Mouse (Mus musculus) ES-E14 (cell line): ENCODE measurements at regions not wholly inside any gene's neighbourhood (a gene's known extent, or its start where the extent isn't known, plus 50 kb on each side); places are given as distances from the start of the nearest gene placed in this dataset.

Source experiments
- DNase-seq: peaks from one replicate; pipeline ENCODE4 v3.0.0-alpha.2; 2013; ENCODE audit warnings: low read depth, low spot score
- H3K27ac ChIP-seq: 2 replicates; pipeline ENCODE4 v1.5.1; 2012; ENCODE audit warnings: low read depth, mild to moderate bottlenecking, low read length, moderate library complexity, mixed read lengths; ENCODE audit not compliant: poor library complexity, insufficient read depth, severe bottlenecking
- H3K36me3 ChIP-seq: 2 replicates; pipeline ENCODE4 v1.6.1; 2012; ENCODE audit warnings: mild to moderate bottlenecking, low read length, moderate library complexity, mixed read lengths; ENCODE audit not compliant: control insufficient read depth, poor library complexity, insufficient read depth, severe bottlenecking
- H3K4me1 ChIP-seq, 2 experiments: fragments of 150-350 bp in 1 of 2; sonication (generic) in 1 of 2; 2 replicates each; pipeline ENCODE4 v1.6.1; 2012; ENCODE audit warnings: low read length in 2 of 2, mild to moderate bottlenecking in 1 of 2, mixed read lengths in 1 of 2; ENCODE audit not compliant: control insufficient read depth in 2 of 2, insufficient read depth in 2 of 2, poor library complexity in 1 of 2
- H3K4me3 ChIP-seq, 2 experiments: fragments of 150-350 bp in 1 of 2; sonication (generic) in 1 of 2; 2 replicates each; pipeline ENCODE4 v1.5.1; 2012; ENCODE audit warnings: low read length in 2 of 2, low read depth in 1 of 2, mild to moderate bottlenecking in 1 of 2, mixed read lengths in 1 of 2; ENCODE audit not compliant: insufficient read depth in 1 of 2, poor library complexity in 1 of 2, severe bottlenecking in 1 of 2
- H3K9ac ChIP-seq: 2 replicates; pipeline ENCODE4 v1.6.1; 2012; ENCODE audit warnings: low read depth, mild to moderate bottlenecking, low read length, mixed read lengths; ENCODE audit not compliant: poor library complexity, insufficient read depth, severe bottlenecking
- H3K9me3 ChIP-seq: fragments of 150-350 bp; sonication (generic); 2 replicates; pipeline ENCODE4 v1.6.1; 2012; ENCODE audit warnings: low read depth, mild to moderate bottlenecking, low read length; ENCODE audit not compliant: control insufficient read depth, insufficient read depth
- CHD2 ChIP-seq: IDR thresholded peaks from 2 replicates; pipeline ENCODE4 v1.6.1; 2014; ENCODE audit warnings: mild to moderate bottlenecking, low read depth, low read length, inconsistent platforms
- HCFC1 ChIP-seq: IDR thresholded peaks from 2 replicates; pipeline ENCODE4 v1.6.1; 2012; ENCODE audit warnings: low read length, inconsistent platforms, borderline replicate concordance; ENCODE audit not compliant: insufficient read depth
- MAFK ChIP-seq: IDR thresholded peaks from 2 replicates; pipeline ENCODE4 v1.6.1; 2014; ENCODE audit warnings: mild to moderate bottlenecking, low read depth, low read length, inconsistent platforms; ENCODE audit not compliant: insufficient read depth
- ZC3H11A ChIP-seq: IDR thresholded peaks from 2 replicates; pipeline ENCODE4 v1.6.1; 2012; ENCODE audit warnings: low read depth, mild to moderate bottlenecking, inconsistent platforms, low read length, borderline replicate concordance
- ZNF384 ChIP-seq: IDR thresholded peaks from 2 replicates; pipeline ENCODE4 v1.6.1; 2012; ENCODE audit warnings: low read depth, low read length, inconsistent platforms
- in situ Hi-C, 2 experiments: fragments of 600-800 bp; cut with MboI; formaldehyde crosslinking; loops; one replicate each; pipeline ENCODE4 v1.15.1; 2025; ENCODE audit warnings: low sequenced_read_pairs in 2 of 2, inconsistent platforms in 1 of 2; ENCODE audit not compliant: unreplicated experiment in 2 of 2

GRCm38 (mm10) chr10:17510626-17511193 lies 212.3 kb upstream of the Cited2 start:
- in situ Hi-C loops: no loop called here
- Histone ChIP-seq H3K4me1 (no peaks in the 10 kb centered on the region), H3K36me3 (no peaks in the 10 kb centered on the region), H3K27ac (no peak overlapping the region), H3K9ac (no peak overlapping the region), H3K9me3 (no peaks in the 10 kb centered on the region), H3K4me3 (no peak overlapping the region)
- no peak for DNase-seq
- TF ChIP-seq MAFK (no peak), ZC3H11A (no peak), HCFC1 (no peak), CHD2 (no peak), ZNF384 (no peak)

GRCm38 (mm10) chr10:17511779-17512335 lies 211.2 kb upstream of the Cited2 start:
- in situ Hi-C loops: no loop called here
- no peak for DNase-seq
- Histone ChIP-seq H3K9me3 (no peaks in the 10 kb centered on the region), H3K9ac (no peak overlapping the region), H3K27ac (no peak overlapping the region), H3K36me3 (no peaks in the 10 kb centered on the region), H3K4me1 (no peaks in the 10 kb centered on the region), H3K4me3 (no peak overlapping the region)
- TF ChIP-seq MAFK (no peak), ZC3H11A (no peak), CHD2 (no peak), HCFC1 (no peak), ZNF384 (no peak)

GRCm38 (mm10) chr10:17512487-17512886 lies 210.5 kb upstream of the Cited2 start:
- no peak overlapping the region for H3K27ac ChIP-seq
- H3K36me3 ChIP-seq: no peaks in the 10 kb centered on the region
- H3K9me3 ChIP-seq: no peaks in the 10 kb centered on the region
- no peak overlapping the region for H3K9ac ChIP-seq
- H3K4me3 ChIP-seq: no peak overlapping the region
- no peak for DNase-seq
- TF ChIP-seq ZC3H11A (no peak), HCFC1 (no peak), CHD2 (no peak), MAFK (no peak), ZNF384 (no peak)
- in situ Hi-C loops: no loop called here
- no peaks in the 10 kb centered on the region for H3K4me1 ChIP-seq

- Histone ChIP-seq H3K36me3 (no peaks in the 10 kb centered on the region), H3K9ac (no peak overlapping the region), H3K27ac (no peak overlapping the region), H3K4me3 (no peak overlapping the region), H3K9me3 (no peaks in the 10 kb centered on the region), H3K4me1 (no peaks in the 10 kb centered on the region)
- TF ChIP-seq MAFK (no peak), ZC3H11A (no peak), HCFC1 (no peak), ZNF384 (no peak), CHD2 (no peak)
- in situ Hi-C loops: no loop called here
- no peak for DNase-seq
Measured at GRCm38 (mm10) chr10:17513756-17514155, 209.3 kb upstream of the Cited2 start.
